Mouse (Mus musculus): ENCODE measurements around the gene Sh3gl2.

- TF ChIP-seq CTCF (IDR thresholded peaks at IDR 0.05; ENCODE audit: low read depth, low read length) (no peak), POLR2A (IDR thresholded peaks at IDR 0.05; ENCODE audit: borderline replicate concordance, low read depth, low read length) (no peak)
These were observed 114.2 kb downstream of the Sh3gl2 start for GRCm38 (mm10) chr4:85319092-85319491.
